Mouse (Mus musculus) fat pad, adult 2 months (tissue): ENCODE data around the gene Tas1r1.
"Not testable (repeated sequence)": the region's sequence is repeated elsewhere in the genome, so short reads cannot be mapped to it uniquely, and the experiment has no call there.

Experiments used
- DNase-seq: peaks from one replicate; pipeline ENCODE4 v3.0.0-alpha.2; 2011; ENCODE audit warnings: low read depth, low spot score; ENCODE audit errors: extremely low read depth

Gene Tas1r1

DNA sequence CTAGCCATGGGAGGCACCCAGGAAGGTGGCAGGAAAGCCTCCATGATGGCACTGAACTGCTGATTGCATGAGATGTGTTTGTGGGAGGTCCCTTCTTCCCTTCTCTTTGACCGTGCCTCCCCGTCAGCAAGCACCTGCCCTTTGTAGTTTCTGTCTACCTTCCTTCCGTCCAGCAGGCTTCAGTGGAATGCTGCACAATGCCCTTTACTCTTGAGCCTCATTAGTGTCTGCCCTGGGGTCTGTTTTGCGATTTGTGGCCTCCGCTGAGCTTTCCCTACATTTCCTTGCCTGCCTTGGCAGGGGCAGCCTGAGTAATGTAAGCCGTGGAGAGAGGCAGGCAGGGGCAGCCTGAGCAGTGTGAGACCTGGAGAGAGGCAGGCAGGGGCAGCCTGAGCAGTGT, 6.2 kb upstream of the Tas1r1 start:
- no peak for DNase-seq

DNA sequence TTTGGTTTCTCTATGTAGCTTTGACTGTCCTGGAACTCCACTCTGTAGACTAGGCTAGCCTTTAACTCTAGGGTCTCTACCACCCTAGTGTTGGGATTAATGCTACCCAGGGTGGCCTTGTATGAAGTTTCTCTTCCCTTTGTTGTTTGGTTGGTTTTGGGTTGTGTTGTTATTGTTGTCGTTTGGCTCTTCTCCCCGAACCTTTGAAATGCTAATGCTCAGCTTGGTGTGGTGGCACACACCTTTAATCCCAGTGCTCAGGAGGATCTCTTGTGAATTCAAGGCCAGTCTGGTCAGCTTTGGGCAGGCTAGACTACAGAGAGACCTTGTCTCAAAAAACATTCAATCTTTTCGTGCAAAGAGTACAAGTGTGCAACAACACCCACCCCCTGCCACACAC, 4.8 kb upstream of the Tas1r1 start:
- no peak for DNase-seq

DNA sequence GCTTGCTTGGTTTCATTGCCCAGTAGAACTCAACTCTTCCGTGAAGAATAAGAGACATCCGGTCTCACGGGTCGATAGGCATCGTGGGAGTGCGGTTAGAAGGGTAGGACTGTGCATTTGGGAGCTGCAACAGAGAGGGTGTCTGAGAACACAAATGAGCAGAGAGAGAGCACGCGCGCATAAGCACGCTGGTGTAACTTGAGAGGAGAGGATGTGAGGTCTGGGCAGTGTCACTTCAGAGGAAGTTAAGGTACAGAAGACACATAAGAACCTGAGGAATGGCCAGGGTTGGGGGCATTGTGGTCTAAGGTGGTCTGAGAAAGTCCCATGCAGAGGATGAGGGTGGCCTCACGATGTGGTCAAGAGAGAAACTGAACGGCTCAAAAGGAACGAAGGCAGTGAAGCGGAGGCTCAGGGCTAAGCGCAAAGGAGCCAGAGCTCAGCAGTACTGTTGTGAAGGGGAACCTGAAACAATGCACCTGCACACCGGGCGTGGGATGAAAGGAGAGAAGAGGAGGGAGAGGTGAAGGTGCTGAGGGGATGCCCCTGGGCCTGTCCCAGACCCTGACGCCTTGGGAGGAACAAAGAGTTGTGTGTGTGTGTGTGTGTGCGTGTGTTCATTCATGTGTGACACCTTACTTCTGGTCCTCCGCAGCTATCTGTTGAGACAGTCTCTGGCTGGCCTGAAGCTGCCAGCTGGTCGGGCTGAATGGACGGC, 3.7 kb upstream of the Tas1r1 start:
- DNase-seq = no peak

DNA sequence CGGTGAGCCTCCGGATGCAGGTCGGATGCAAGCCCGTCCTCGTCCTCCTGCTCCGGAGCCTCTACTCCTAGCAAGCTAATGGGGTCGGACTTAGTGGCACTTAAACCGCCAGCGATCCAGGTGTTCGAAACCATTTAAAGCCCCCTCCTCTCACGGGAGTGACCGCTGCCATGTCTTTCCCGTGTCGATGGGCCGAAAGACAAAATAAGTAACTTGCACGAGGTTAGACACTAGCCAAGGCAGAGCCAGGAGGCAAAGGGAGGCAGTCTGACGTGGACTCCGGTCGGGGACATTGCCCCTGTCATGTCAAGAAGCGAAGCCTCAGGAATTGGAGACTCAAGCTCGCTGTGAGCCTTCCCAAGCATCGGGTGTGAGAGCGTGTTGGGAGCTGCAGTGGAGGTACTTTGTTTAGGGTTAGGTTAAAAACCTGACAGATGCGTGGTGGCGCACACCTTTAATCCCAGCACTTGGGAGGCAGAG, 1.5 kb upstream of the Tas1r1 start:
- DNase-seq = no peak

DNA sequence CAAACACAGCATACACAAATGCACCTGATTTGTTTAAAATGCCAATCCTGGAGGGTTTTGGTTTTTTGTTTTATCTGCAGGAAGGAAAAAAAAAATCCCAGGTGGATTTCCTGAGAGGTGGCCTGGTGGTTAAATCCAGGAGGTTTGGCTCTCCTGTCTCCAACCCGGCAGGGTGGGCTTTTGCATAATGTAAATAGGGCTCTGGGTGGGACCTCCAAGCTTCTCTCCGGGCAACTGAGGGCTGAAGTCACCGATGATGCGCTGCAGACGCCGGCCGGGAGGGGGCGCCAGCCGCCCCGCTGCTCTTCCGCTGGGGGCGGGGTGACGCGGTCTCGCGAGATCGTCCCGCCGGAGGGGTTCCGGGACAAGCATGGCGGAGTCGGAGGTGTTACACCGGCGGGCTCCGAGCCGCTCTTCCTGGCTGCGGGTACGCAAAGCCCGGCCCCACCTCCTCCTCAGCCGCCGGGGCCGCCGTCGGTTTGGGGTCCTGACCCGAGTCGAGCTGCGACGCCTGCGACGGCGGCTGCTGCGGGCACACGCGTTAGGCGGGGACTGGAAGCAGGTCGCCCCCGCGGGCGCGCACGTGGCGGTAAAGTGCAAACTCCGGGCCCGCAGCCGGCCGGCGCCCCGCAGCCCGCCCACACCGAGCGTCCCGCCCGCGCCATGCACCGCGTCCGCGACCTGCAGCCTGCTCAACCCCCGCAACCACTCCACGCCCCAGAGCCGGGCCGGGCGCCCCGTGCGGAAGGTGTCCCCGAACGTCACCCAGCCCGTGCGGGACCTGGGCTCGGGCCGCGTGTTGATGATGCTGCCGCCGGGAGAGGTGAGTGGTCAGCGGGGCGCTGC, 840 bp upstream of the Tas1r1 start, which contains the start of gene Nol9:
Nol9 (plus strand) TSS at position 337 of the 846 bp plus-strand sequence.
- no peak for DNase-seq

DNA sequence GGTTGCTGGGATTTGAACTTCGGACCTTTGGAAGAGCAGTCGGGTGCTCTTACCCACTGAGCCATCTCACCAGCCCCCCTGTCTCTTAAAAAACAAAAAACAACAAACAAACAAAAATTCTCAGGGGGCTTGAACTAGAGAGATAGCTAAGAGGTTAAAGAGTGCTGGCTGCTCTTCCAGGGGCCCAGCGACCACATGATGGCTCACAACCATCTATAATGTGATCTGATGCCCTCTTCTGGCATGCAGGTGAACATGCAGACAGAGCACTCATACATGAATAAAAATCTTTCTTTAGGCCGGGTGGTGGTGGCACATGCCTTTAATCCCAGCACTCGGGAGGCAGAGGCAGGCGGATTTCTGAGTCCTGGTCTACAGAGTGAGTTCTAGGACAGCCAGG, 1.9 kb downstream of the Tas1r1 start:
- DNase-seq = not testable (repeated sequence)

DNA sequence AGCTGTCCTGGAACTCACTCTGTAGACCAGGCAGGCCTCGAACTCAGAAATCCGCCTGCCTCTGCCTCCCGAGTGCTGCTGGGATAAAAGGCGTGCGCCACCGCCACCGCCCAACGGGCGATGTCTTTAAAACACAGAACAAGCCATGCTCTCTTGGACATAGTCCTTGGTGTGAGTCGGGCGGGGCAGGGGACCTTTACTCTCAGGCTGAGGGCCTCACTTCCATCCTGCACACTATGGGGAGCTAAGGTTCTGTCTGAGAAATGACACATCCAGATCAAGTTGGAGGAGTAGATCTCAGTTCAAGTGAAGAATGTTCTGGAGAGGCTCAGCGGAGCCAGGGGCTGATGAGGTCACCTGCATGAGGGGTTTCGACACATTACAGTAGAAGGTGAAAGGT, 5.4 kb downstream of the Tas1r1 start:
- no peak for DNase-seq

DNA sequence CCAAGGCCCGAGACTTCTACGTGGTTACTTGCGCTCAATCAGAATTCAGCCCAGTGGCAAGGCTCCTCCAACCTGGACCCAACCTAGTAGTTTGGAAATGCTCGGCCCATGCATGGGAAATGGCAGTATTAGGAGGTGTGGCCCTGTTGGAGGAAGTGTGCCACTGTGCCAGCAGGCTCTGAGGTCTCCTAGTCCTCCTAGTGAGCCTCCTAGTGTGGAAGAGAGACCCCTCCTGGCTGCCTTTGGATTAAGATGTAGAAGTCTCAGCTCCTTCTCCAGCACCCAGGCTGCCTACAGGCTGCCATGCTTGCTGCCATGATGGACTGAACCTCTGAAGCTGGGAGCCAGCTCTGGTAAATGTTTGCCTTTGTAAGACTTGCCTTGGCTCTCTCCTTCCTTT, 8.4 kb downstream of the Tas1r1 start:
- DNase-seq = no peak

DNA sequence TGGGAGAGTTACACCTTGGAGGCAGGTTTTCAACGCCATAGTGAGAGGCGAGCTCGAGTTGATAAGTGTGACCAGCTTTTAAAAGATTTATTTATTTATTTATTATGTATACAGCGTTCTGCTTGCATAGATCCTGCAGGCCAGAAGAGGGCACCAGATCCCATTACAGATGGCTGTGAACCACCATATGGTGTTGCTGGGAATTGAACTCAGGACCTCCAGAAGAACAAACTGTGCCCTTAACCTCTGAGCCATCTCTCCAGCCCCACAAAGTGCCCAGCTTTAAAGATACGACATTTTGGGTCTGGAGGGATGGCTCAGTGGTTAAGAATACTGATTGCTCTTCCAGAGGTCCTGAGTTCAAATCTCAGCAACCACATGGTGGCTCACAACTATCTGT, 9.3 kb downstream of the Tas1r1 start:
- DNase-seq = no peak

DNA sequence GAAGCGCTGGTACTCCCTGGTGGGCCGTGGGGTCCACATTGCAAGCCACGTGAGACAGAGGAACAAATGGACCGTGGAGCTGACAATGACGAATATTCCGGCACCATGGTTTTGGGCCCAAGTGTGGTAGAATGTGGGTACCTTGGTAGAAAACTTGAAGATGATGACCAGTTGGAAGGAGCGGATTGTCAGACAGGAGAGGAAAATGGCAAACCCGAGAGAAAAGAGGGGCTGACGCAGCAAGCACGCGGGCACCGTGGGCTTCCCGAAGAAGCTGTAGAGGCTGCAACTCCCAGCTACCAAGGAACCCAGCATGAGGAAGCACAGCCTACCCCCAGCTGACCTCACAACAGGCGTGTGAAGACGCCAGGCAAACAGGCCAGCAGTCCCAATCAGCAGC, 9.9 kb downstream of the Tas1r1 start:
- no peak for DNase-seq

DNA sequence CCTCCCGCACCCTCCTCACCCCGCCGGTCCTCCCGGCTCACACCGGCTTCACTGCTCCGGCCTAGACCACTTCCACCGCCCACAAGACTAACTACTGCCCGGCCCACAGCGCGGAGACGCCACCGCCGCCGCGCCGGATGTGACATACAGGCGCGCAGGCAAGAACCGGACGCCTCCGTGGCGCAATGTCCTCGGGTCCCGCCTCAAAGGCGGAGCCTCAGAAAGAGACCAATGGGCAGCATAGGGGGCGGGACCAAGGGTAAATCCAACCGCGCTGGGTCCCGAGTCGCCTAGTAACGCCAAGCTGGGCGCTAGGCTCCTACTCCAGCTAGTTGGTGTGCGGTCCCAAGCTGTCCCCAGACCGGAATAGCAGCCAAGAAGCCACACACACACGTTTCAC, 10.8 kb downstream of the Tas1r1 start, which contains the start of gene Zbtb48:
Zbtb48 (minus strand) TSS at position 148 of the 400 bp plus-strand sequence.
- peak; percentile 61 for DNase-seq

DNA sequence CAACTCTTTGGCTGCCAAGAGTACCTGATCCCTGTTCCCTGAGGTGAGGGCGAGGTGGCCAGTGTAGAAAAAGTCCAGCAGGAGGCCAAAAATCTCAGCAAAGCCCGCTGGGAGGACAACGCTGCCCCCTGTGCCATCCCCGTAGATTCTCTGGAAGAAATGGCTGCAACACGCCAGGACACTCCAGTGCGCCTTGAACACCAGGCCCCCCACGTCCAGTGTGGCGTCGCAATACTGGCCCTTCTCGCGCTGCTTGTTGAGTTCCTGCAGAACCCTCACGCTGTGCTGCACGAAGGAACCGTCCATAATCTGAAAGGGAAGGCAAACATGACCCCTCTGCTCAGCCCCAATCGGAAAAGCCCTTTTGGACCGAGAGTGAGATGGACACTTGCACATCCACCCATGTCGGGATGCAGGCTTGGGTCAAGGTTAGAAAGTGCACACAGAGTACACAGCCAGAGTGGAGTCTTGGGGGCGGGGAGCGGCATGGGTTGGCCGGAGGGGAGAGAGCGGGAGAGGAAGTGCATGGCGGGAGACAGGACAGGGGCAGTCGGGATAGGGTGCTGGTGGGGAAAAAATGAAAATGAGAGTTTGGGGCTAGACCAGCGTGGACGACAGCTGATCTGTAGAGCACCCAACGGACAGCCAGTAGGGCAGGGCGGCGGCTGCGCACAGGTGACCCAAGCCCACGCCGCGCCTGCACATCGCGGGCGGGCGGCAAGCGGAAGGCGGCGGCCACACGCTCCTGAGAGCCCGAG, 11.4 kb downstream of the Tas1r1 start:
- DNase-seq = no peak

DNA sequence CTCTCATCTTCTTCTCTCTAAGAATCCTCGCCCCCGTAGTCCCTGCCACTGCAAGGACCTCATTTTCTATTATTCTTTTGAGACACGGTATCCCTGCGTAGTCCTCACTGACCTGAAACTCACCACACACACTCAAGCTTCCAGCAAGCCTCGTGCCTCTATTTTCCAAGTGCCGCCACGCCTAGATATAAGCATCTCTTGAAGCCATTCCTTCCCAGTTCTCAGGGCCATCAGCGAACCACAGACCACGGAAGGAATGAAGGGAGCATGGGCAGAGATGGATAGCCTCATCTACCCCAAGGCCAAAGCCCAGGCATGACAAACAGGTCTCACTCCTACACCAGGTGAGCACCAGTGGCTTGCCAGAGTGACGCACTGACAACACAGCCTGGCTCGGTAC, 13.8 kb downstream of the Tas1r1 start:
- DNase-seq = no peak

DNA sequence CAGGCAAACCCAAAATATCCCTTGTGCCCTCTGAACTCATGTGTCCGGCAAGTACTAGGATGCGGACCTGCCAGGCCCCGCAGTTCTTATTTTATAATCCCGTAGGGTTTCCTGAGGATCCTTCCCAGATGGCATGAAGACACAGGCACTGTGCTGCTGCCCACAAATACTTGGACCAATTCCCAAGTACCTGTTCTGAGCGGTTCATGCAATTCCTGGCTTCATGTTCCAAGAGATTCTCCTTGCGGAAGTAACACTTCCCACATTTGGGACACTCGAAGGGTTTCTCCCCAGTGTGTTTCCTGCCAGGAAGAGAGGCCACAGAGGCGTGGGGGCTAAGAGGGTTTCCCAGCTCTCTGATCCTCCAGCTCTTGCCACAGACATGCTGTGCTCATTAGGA, 15.9 kb downstream of the Tas1r1 start:
- DNase-seq = no peak

DNA sequence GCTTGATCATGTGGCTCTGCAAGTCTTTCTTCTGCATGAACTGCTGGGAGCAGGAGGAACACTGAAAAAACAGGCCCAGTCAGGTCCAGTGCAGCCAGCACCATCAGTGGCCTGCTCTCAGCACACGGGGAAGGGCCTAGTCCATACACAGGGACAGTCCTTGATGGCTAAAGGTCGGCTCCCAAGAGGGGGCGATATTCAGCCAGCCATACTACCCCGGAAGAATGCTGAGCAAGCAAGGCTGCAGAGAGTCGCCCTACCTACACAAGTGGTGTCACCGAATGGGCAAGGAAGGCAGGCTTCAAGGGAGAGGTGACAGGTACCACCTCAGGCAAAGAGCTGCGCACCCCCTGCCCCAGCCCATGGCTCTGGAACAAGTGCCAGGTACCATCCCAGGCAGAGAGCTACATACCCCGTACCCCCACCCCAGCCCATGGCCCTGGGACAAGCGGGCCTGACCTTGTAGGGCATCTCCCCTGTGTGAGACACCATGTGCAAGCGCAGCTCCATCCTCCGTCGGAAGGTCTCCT, 16.7 kb downstream of the Tas1r1 start:
- DNase-seq = no peak

DNA sequence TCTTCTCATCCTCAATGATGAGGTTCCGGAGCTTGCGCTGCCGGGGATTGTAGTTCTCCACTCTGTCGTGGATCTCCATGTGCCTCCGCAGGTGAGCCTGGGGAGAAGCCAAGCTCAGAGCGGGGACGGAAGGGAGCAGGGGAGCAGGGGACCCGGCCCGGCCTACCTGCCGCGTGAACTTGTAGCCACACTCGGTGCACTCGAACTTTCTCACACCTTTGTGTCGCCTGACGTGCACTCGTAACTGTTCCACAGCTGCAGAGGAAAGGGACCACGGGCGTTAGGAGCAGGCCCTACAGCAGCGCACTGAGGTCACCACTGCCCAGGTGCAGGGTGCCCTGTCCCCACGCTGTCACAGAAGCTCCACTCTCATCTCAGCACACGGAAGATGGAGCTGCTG, 18.3 kb downstream of the Tas1r1 start:
- no peak for DNase-seq

DNA sequence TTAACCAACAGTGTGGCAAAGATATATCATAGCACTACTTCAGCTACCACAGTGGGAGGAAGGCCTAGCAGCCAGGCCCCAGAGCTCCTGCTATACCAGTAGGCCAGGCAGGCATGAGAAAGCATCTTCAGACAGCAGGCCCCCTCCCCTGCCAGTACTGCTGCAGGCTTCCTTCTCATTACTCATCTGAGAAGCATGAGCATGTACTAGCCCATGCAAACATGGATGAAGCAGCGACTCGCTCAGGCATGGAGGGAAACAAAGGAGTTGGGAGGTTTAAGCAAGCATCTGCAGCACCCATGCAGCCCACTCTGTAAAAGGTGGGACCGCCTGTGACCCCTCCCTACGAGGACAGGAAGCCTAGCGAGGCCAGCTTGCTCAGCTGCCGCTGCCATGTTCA, 19.3 kb downstream of the Tas1r1 start:
- no peak for DNase-seq

DNA sequence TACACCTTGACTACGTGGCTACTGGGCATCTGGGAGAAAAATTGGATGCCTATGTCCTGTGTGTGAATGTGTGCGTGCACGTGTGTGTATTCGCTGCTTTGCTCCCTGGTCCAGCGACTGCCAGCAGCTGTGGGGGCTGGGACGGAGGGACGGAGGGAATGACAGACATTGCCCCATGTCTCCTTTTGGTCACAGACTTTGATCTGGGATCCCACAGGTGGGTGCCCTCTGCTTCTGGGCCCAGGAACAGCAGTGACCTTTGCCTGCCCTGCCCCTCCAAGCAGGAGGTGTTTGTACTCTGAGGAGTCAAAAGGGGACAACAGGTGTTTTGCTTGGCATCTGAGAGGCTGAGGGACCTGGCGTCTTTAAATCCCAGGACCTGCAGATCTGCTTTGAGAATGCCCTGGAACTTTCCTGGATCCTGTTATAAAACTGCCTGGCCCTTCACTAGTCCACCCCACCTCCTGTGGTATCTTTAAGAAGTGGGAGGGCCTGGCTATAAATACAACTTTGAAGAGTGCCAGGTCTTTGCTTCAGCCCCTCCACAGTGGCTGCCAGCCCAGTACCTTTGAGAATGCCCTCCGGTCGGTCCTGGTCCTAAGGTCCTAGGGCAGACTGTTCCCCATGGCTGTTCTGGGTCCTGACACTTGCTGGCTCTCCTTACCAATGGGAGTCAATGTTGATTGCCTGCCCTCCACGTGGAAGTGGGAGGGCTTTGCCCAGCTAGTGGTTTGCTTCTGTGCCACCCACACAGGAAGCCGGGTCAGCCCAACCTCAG, 25.1 kb downstream of the Tas1r1 start:
- no peak for DNase-seq

DNA sequence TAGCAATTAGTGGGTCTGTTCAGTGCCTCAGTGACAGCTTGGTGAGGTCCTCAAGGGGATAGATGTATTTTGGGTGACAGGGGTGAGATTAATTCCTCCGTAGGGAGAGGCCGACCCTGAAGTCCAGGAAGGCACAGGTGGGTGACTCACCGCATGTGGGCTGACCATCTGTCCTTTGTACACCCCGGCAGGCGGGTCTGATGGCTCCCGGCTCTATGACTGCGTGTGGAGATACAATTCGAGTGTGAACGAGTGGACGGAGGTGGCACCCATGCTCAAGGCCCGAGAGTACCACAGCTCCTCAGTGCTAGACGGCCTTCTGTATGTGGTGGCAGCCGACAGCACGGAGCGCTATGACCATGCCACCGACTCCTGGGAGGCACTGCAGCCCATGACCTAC, 26.3 kb downstream of the Tas1r1 start:
- no peak for DNase-seq

DNA sequence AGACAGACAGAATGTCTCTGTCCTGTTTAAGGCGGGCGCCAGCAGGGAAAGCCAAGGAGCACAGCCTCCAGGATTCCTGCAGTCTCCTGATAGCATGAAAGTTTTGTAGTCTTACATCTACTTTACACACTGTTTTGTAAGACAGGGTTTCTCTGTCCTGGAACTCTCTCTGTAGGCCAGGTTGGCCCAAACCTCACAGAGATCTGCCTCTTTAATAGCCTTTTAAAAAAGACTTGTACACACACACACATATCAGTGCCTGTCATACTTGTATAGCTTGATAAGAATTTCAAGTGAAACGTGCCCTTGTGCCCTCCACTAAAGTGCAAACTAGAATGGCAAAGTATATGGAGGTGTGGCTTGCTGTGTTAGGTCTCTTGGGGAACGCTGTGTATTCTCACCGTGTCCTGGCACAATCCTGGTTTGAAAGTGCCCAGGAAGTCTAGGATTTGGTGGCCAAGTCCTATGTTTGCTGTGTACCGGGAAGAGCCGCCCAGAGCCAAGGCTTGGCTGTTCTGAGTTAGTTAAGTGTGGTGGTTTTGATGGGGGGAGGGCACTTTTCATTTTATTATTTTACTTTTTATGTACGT, 27.1 kb downstream of the Tas1r1 start:
- no peak for DNase-seq
